Mouse (Mus musculus) liver, embryonic 18 days (tissue): Measurements from ENCODE around the gene Enho. TPM values are rescaled to one million over a fixed set of nuclear protein-coding genes. Genes with fewer than 3 reads are reported as not detected.

Experiments used
- polyA plus RNA-seq: library from polyadenylated mRNA; depleted of rRNA; stranded (reverse); fragments of >200 nt; gene quantifications from 2 replicates; pipeline ENCODE4 v1.2.3, GENCODE M21; 2012; rRNA removed

Gene Enho
- polyA plus RNA-seq: 5.7 and 5.8 TPM in 2 replicates

DNA sequence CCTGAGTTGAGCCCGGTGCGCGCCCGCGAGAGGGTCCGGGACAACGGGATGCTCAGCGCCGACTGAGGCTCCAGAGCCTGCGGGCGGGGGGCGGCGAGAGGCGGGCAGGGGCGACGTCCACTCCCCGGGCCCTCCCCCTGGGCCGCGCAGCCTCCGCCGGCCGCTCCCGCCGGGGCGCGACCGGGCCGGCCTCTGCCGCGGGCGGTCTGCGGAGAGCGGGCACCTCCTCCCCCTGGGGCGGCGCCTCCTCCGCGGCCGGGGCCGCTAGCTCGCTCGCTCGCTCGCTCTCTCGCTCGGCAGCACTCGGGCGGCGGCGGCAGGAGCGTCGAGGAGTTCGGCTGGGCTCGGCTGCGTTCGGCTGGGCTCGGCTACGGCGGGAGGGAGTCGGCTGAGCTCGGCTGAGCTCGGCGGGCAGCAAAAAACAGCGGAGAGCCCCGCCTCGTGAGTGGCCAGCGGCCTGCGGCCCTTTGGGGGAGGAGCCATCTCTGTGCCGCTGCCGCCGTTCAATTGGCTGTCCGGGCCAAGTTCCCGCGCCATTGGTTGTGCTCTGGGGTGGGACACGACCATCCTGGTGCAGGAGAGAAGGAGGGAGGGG is at the start of gene Enho:
Gene Enho (minus strand): TSS at position 412 of the 595 bp plus-strand sequence.

Other genes starting within 250 kb of the Enho start
- gene Kif24, start 175.4 kb downstream of the Enho start, polyA plus RNA-seq: 1.8 and 1.9 TPM in 2 replicates
- gene Nudt2, start 175.2 kb downstream of the Enho start, polyA plus RNA-seq: 11.7 and 12.6 TPM in 2 replicates
- gene AI464131, start 137.2 kb downstream of the Enho start, polyA plus RNA-seq: 2.4 and 2.8 TPM in 2 replicates
- 0.02 and 0.03 TPM in 2 replicates for gene 1110017D15Rik, start 123.0 kb downstream of the Enho start, polyA plus RNA-seq
- 2.5 and 2.7 TPM in 2 replicates for gene Fam219a, start 70.8 kb downstream of the Enho start, polyA plus RNA-seq
- 3.5 and 3.7 TPM in 2 replicates for gene Dnaic1, start 70.5 kb downstream of the Enho start, polyA plus RNA-seq
- gene Cntfr, start 56.8 kb upstream of the Enho start, polyA plus RNA-seq: 0.30 and 0.56 TPM in 2 replicates
- 23.0 and 25.1 TPM in 2 replicates for gene Il11ra1, start 59.7 kb upstream of the Enho start, polyA plus RNA-seq
- gene Rpp25l, start 73.2 kb upstream of the Enho start, polyA plus RNA-seq: 20.0 and 24.3 TPM in 2 replicates
- 34.3 and 35.2 TPM in 2 replicates for gene Dctn3, start 82.8 kb upstream of the Enho start, polyA plus RNA-seq
- gene Arid3c, start 90.8 kb upstream of the Enho start, polyA plus RNA-seq: 0.03 TPM in 1 of 2 replicates, not detected in the other
- gene Galt, start 114.9 kb upstream of the Enho start, polyA plus RNA-seq: 79.5 and 86.9 TPM in 2 replicates
- gene Sigmar1, start 115.8 kb upstream of the Enho start, polyA plus RNA-seq: 78.6 and 102 TPM in 2 replicates
- 13.5 and 15.0 TPM in 2 replicates for gene Ccl27a, start 133.9 kb upstream of the Enho start, polyA plus RNA-seq